Mouse (Mus musculus) forebrain, embryonic 11.5 days (tissue): ENCODE results near the gene Ercc1. TPM values are rescaled to one million over a fixed set of nuclear protein-coding genes. Genes with fewer than 3 reads are reported as not detected.

ENCODE experiments used
- microRNA counts: library from miRNA; unstranded; fragments of <30 nt; microRNA quantifications from one replicate; lab custom pipeline; 2015
- microRNA-seq: library from miRNA; unstranded; fragments of <30 nt; microRNA quantifications from one replicate; pipeline ENCODE4, GENCODE M21; 2016; ENCODE audit not compliant: insufficient number of aligned reads
- polyA plus RNA-seq: library from polyadenylated mRNA; unstranded; fragments of >200 nt; fragmentation: Nextera tagmentation; extraction: Ambion mirVana; gene quantifications from 2 replicates; pipeline ENCODE4 v1.2.1, GENCODE M21; 2014

The Ercc1 gene
- polyA plus RNA-seq, 1 experiment from 2014 or later: 94.4 TPM

MicroRNAs within 50 kb of the gene (microRNA counts, 519-probe panel; counts per million panel counts)
- 31.2 counts per million for microRNA mmu-miR-343 (lab: Ali Mortazavi, UCI)

Small RNAs within 50 kb of the gene (microRNA-seq; reads per million reads assigned to microRNA genes)
- not detected for gene Mir343

Other genes with a start within 250 kb of the Ercc1 start
- gene Gm4969, start 226.4 kb upstream of the Ercc1 start, polyA plus RNA-seq: 1.2 and 1.4 TPM in 2 replicates
- gene Fbxo46, start 224.9 kb upstream of the Ercc1 start, polyA plus RNA-seq: 13.6 and 13.9 TPM in 2 replicates
- 13.8 and 13.9 TPM in 2 replicates for gene Qpctl, start 195.5 kb upstream of the Ercc1 start, polyA plus RNA-seq
- gene Snrpd2, start 195.1 kb upstream of the Ercc1 start, polyA plus RNA-seq: 154 and 158 TPM in 2 replicates
- gene Gipr, start 178.7 kb upstream of the Ercc1 start, polyA plus RNA-seq: 0.56 and 0.75 TPM in 2 replicates
- 2.0 and 2.1 TPM in 2 replicates for gene Eml2, start 168.4 kb upstream of the Ercc1 start, polyA plus RNA-seq
- 1.6 and 2.5 TPM in 2 replicates for gene Gpr4, start 132.2 kb upstream of the Ercc1 start, polyA plus RNA-seq
- 54.1 and 59.8 TPM in 2 replicates for gene Opa3, start 116.4 kb upstream of the Ercc1 start, polyA plus RNA-seq
- gene Vasp, start 73.0 kb upstream of the Ercc1 start, polyA plus RNA-seq: 52.8 and 53.0 TPM in 2 replicates
- gene Ppm1n, start 64.7 kb upstream of the Ercc1 start, polyA plus RNA-seq: 0.44 TPM in 1 of 2 replicates, not detected in the other
- gene Rtn2, start 62.2 kb upstream of the Ercc1 start, polyA plus RNA-seq: 47.3 and 54.7 TPM in 2 replicates
- gene Fosb, start 34.7 kb upstream of the Ercc1 start, polyA plus RNA-seq: not detected in 2 replicates
- gene Cd3eap, start 14.7 kb downstream of the Ercc1 start, polyA plus RNA-seq: 23.2 and 24.0 TPM in 2 replicates
- 5.8 and 6.4 TPM in 2 replicates for gene Ppp1r13l, start 15.0 kb downstream of the Ercc1 start, polyA plus RNA-seq
- 18.2 and 25.2 TPM in 2 replicates for gene Ercc2, start 37.2 kb downstream of the Ercc1 start, polyA plus RNA-seq
- gene Klc3, start 59.3 kb downstream of the Ercc1 start, polyA plus RNA-seq: 2.0 and 2.8 TPM in 2 replicates
- gene Ckm, start 60.0 kb downstream of the Ercc1 start, polyA plus RNA-seq: not detected in 2 replicates
- gene Mark4, start 114.0 kb downstream of the Ercc1 start, polyA plus RNA-seq: 11.0 and 13.2 TPM in 2 replicates
- 1.2 and 1.4 TPM in 2 replicates for gene Exoc3l2, start 118.6 kb downstream of the Ercc1 start, polyA plus RNA-seq
- 2.9 and 4.5 TPM in 2 replicates for gene Bloc1s3, start 163.6 kb downstream of the Ercc1 start, polyA plus RNA-seq
- gene Trappc6a, start 163.6 kb downstream of the Ercc1 start, polyA plus RNA-seq: 43.7 and 54.1 TPM in 2 replicates
- gene Nkpd1, start 173.1 kb downstream of the Ercc1 start, polyA plus RNA-seq: 0.11 TPM in 1 of 2 replicates, not detected in the other
- 5.1 and 7.8 TPM in 2 replicates for gene Ppp1r37, start 218.3 kb downstream of the Ercc1 start, polyA plus RNA-seq
- 0.40 and 0.47 TPM in 2 replicates for gene Zfp296, start 232.5 kb downstream of the Ercc1 start, polyA plus RNA-seq
- gene Gemin7, start 232.8 kb downstream of the Ercc1 start, polyA plus RNA-seq: 151 and 156 TPM in 2 replicates